Mouse (Mus musculus): Measurements from ENCODE around the gene Zdhhc7. TPM values are rescaled to one million over a fixed set of nuclear protein-coding genes. Genes with fewer than 3 reads are reported as not detected.

Gene Zdhhc7
- 1 to 10 TPM; 5.3 to 6.6 (median 6.2) TPM for polyA plus RNA-seq (2017; shearing (Covaris generic))

- peak; percentile 81 for ATAC-seq
Measured at GRCm38 (mm10) chr8:120101068-120101972, at the start of gene Zdhhc7. Gene Zdhhc7 (minus strand): TSS chr8:120101482.

DNA sequence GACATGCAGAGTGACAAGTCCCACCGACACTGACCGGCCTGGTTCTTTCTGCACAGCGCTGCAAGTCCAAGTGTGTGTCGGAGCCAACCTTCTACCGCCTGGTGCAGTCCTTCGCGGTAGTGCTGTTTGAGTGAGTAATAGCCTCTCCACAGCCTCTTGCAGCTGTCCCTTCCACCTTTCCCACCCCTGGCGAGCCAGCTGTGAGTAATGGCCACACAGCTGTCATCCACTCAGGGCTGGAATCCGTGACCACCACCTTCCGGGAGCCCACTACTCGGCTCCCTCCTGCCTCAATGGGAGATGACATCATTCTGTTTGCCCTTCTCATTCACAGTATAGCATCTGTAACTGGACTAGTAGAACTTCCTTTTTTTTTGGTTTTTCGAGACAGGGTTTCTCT, 48.7 kb upstream of the Zdhhc7 start:
- ATAC-seq = no peak

DNA sequence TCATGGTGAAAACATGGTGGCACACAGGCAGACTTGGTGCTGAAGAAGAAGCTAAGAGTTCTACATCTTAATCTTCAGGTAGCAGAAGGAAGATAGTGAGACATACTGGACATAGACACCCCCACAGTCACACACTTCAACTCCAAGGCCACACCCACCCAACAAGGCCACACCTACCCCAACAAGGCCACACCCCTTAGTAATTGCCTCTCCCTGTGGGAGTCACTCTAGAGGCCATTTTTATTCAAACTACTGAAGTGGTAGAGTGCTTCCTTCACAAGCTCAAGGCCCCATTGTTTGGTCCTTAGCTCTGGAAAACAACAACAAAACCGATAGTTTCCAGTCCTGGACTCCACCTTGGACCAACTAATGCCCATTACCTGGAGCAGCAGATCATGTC, 44.8 kb upstream of the Zdhhc7 start:
- ATAC-seq = no peak

DNA sequence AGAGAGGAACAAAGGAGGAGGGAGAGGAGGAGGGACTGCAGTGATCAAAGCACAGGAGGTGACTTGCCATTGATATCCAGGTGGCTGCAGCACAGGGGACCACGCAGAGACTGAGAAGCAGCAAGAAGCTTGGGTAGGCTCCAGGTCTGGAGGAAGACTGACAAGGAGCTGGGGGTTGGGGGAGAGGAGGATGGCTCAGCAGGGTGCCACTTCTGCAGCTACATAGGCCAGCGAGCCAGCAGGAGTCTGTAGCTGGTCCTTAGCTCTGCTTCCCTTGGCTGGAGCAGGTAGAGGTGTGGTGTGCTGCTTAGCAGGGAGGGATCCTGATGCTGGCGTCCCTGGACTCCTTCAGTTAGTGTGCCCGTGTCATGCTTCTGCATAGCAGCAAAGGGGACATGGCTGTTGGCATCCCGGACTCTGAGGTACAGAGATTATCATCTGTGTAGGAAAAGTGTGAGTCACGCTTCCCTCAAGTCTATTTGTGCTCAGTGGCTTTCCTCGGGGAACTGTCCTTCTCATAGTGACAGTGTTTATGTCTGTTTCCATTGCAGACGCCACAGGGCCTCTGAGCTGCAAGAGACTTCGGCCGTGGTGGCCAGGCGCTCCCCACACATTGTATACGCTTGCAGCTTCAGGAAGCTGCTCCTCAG, 43.5 kb upstream of the Zdhhc7 start:
- no peak for ATAC-seq

DNA sequence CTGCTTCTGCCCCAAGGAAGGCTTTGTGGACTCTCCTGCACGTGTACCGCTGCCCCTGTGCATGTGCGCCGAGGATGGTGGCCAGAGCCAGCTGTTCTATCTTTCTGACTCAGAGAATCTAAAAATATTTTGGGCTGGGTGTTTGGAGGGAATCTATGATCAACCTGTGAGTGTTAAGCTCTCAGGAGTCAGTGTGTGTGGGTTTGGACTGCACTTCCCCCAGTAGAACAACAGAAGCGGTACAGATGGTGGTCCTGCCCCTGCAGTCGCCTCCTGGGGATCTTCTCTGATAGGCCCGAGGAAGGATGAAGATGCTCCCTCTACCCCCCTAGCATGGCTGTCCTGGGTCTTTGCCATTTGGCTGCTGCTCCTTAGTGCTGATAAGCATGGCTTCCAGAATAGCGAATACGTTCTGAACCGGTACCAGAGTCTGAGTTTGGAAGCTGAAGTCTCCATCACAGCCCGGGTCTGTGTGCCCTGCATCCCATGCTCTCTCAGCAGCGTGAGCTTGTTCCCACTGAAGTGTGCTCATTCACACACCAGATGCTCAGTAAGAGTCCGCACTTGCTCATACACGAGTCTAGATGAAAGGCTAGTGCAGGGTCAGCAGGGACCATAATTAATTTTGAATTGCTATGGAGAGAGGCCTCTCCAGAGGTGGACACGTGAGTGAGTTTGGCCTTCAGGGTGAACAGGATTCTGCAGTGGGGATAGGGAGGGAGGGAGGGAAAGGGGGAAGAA, 42.8 kb upstream of the Zdhhc7 start:
- no peak for ATAC-seq

DNA sequence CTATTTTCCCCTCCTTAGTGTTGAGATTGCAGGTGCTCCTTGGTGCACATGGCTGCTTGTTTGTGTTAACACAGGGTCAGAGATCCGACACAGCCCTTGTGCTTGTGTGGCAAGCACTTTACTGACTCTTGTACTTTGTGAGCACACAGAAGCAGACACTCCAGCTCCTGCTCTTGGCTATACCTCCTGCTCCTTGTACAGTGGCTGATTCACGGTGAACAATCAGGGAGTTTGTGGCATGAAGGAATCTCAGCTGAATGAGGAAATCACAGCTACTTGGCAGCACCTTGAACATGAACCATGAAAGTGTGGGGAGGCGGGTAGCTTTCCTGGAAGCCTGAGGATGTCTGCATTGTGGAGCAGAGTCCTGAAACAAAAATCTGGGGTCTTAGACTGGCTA, 39.5 kb upstream of the Zdhhc7 start:
- no peak for ATAC-seq

- ATAC-seq = no peak
Measured at GRCm38 (mm10) chr8:120138958-120139357, 37.7 kb upstream of the Zdhhc7 start.

DNA sequence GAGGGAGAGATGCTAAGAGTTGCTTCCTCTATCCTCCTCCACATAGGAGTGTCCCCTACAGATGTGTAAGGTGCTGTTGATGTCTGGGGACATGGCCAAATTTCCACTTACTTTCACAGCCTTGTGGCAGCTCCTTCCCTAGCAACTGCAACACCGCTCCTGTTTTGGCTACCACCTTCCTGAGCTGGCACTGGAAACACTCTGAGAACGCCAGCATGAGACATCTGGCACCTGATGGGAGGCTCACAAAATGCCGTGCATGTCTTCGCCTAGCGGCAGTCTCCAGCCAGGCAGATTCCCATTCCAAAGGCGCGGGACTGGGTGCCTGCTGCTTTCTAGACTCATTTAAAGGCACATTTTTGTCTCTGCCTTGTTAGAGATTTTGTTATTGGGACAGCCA, 35.3 kb upstream of the Zdhhc7 start:
- no peak for ATAC-seq

GRCm38 (mm10) chr8:120135687-120136086, 34.4 kb upstream of the Zdhhc7 start:
- ATAC-seq = no peak

GRCm38 (mm10) chr8:120133169-120133568, 31.9 kb upstream of the Zdhhc7 start:
- ATAC-seq = no peak

DNA sequence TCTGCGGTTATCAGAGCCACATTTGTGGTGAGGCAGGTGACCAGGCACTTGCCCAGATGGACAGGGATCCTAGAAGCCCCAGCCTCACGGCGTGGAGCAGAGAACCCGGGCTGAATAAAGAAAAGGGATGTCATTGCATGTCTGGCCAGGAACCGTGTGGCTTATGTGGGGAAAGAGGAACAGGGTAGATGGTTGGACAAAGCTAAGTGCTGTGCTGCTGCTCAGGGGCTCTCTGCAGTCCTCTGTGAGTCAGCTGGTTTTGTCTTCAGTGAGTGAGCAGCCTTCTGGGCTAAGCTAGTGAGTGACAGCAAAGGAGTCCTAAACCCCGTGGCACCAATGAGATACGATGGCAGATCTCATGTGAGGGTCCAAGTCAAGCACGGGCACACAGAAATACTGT, 29.9 kb upstream of the Zdhhc7 start:
- no peak for ATAC-seq

DNA sequence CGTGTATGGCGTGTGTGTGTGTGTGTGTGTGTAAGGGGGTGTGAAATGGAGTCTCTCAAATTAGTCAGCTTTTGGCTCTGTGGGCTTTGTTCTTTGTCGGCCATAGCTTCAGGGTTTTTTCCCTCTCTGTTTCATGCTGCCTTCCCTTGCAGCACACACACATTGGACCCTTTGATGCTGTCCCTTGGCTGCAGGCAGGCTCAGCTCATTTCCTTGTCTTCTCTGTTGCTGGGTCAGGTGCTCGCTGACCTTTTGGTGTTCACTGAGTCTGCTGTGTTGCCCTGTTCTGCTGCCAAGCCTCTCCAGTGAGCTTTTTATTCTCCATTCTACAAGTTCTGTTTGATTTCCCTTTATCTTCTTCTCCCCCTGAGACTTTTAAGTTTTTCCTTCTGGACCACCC, 28.3 kb upstream of the Zdhhc7 start:
- ATAC-seq = no peak

- ATAC-seq = no peak
Measured at GRCm38 (mm10) chr8:120126357-120127161, 25.3 kb upstream of the Zdhhc7 start.

- no peak for ATAC-seq
Measured at GRCm38 (mm10) chr8:120124836-120125389, 23.6 kb upstream of the Zdhhc7 start.

DNA sequence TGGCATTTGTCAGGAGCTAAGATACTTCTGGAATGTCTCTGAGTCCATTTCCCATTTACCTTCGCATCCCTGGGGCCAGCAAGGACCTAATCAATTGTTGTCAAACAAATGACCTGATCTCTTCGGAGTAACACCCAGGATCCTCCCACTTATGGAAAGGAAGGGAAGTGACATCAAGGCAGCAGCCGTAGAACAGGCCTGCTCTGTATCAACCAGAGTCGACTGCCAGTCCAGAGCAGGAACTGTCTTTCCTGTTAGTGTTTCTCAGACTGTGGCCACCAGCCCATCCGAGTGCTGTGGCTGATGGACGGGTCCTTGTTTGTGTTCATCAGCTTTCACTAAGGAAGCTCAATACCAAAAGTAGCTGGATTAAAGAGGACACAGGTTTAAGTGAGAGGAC, 23.0 kb upstream of the Zdhhc7 start:
- no peak for ATAC-seq

- ATAC-seq = no peak
Measured at GRCm38 (mm10) chr8:120120951-120121350, 19.7 kb upstream of the Zdhhc7 start.

DNA sequence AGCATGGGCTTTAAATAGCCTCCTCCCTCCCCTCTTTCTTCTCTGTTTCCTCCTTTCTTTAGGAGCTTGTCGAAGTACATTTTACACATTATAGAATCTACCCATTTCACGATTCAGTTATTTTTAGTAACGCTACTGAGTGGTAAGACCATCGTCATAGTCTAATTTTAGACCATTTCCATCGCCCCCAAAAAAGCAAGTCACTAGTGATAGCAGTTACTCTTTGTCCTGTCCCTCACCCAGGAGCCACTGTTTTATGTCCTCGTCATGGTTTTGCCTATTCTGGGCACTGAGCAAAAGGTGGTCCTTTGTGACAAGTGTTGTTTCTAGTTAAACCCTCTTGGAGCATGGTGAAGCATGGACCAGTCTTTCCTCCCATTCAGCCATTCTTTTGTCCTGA, 18.6 kb upstream of the Zdhhc7 start:
- ATAC-seq = no peak

DNA sequence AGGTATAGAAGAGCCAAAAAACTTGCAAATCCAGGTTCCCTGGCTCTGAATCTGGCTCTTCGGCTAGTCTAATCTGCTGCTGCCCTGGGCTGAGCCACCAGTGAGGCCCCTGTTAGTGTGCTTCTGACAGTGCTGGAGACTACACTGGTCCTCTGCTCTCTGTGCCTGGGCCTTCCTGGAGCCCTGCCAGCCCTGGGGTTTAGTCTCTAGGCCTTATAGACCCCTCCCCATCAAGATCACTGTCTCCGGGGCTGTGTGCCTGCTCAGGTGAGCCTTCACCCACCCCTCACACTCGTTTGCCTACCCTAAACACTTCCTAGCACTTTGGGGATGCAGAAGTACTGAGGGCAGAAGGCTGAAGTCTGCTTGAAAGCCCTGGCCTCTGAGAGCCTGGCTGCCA, 18.1 kb upstream of the Zdhhc7 start:
- no peak for ATAC-seq

DNA sequence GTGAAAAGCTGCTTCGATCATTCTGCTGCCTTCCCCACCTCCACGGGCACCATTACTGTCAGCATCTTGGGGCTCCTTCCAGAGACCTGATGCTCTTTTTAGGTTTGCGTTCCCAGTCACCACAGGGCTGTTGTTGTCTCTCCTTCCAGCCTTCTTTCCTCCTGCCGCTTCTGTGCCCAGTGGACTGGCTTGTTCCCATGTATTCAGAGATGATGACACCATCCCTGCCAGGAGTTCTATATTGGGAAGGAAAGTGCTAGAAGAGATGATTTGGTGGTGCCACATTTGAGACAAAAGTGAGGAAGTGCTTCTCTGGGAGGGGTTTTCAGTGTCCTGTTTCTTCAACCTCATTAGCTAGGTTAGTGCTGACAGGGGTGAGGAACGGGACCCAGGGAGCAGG, 17.6 kb upstream of the Zdhhc7 start:
- no peak for ATAC-seq

DNA sequence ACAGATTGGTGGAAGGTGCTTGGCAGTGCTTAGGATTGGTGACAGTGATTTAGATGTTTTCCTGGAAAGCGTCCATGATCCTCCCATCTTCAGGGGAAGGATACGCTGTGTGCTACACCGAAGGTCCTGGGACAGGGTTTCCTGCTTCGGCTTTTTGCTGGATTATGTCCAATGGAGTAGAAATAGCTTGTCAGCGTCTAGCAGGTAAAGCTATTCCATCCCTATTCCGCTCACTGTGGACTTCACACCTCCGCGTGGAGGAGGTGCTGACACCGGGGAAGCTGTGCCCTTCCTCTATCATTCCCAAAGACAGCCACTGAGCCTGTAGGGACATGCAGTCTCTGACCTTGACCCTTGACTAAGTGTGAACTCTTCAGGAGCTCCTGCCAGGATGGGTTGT, 16.9 kb upstream of the Zdhhc7 start:
- no peak for ATAC-seq

DNA sequence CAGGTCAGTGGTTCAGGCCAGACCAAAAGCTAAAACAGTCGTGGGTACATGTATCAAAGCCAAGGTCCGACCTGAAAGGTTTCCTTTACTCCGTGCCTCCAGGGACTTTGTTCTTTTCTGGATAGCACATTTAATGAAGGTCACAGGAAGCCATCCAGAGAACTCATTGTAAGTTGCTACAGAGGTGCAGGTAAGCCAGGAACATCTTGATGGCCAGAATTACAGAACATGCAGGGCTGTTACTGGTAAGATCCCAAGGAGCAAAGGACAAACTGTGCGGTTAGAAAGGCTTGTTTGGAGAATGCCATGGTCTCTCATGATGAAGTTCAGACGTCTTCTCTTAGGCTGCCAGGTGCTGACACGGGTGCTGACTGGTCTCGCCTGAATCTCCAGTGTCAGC, 15.3 kb upstream of the Zdhhc7 start:
- no peak for ATAC-seq

GRCm38 (mm10) chr8:120114315-120114841, 13.1 kb upstream of the Zdhhc7 start:
- ATAC-seq = peak; percentile 14
